Mouse (Mus musculus) subcutaneous adipose tissue, adult 2 months (tissue): Measurements from ENCODE around the gene B4galt5. TPM values are rescaled to one million over a fixed set of nuclear protein-coding genes. Genes with fewer than 3 reads are reported as not detected.

Source experiments
- polyA plus RNA-seq: library from polyadenylated mRNA; depleted of rRNA; stranded (reverse); fragments of >200 nt; gene quantifications from 2 replicates; pipeline ENCODE4 v1.2.3, GENCODE M21; 2012; ENCODE audit warnings: low replicate concordance; rRNA removed

Gene B4galt5
- polyA plus RNA-seq, result 11.8 and 39.0 TPM in 2 replicates

DNA sequence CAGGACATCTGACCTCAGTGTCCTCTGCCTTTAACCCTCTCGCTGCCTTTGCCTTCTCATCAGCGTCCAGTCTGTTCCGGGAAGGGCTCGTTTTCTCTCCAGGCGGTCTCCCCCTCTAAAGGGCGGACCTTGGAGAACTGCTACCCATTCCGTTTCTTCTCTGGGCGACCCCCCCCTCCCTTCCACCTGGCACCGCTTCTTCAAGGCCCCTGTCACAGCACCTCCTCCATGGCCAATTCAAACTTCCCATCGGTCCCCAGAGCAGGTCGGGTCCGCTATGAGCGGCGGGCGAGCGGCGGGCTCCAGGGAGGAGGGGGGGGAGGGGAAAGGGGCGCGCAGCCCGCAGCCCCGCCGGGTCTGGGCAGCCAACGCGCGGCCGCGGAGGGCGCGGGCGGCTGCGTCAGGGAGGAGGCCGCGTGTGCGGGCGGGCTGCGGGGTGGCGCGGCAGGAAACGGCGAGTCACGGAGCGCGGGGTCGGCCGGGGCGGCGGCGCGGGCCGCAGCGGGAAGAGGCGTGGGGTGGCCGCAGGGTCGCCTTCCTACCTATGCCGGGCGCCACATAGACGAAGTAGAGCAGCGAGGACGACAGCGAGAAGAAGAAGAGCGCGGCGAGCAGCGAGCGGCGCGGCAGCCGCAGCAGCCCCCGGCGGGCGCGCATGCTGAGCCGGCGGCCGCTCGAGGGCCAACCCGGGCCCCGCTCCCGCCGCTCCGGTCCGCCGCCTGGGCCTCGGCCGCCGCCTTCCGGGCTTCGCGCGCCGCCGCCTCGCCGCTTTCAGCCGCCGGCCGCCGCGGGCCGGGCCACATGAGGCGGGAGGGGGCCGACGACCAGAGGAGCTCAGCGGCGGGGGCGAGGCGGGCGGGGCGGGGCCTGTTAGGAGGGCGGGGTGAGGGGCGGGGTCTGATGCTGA, at the start of gene B4galt5:
TSS of gene B4galt5 (minus strand) at position 808 of the 907 bp plus-strand sequence.

Other genes starting within 250 kb of the B4galt5 start
- 25.9 and 46.8 TPM in 2 replicates for gene Kcnb1, start 159.0 kb downstream of the B4galt5 start, polyA plus RNA-seq
- 39.1 and 89.7 TPM in 2 replicates for gene Ptgis, start 108.6 kb downstream of the B4galt5 start, polyA plus RNA-seq
- gene Slc9a8, start 72.5 kb upstream of the B4galt5 start, polyA plus RNA-seq, result 39.4 and 57.7 TPM in 2 replicates
- gene Rnf114, start 143.5 kb upstream of the B4galt5 start, polyA plus RNA-seq, result 77.1 and 108 TPM in 2 replicates
- 24.4 and 27.6 TPM in 2 replicates for gene Spata2, start 143.7 kb upstream of the B4galt5 start, polyA plus RNA-seq
- 22.0 and 82.4 TPM in 2 replicates for gene Snai1, start 189.0 kb upstream of the B4galt5 start, polyA plus RNA-seq